Mouse (Mus musculus) urinary bladder, postnatal 25 days (tissue): Measurements from ENCODE around the gene Cluap1.

Experiments
- DNase-seq: peaks from one replicate; pipeline ENCODE4 v3.0.0; 2022; ENCODE audit warnings: low spot score

Gene Cluap1

DNA sequence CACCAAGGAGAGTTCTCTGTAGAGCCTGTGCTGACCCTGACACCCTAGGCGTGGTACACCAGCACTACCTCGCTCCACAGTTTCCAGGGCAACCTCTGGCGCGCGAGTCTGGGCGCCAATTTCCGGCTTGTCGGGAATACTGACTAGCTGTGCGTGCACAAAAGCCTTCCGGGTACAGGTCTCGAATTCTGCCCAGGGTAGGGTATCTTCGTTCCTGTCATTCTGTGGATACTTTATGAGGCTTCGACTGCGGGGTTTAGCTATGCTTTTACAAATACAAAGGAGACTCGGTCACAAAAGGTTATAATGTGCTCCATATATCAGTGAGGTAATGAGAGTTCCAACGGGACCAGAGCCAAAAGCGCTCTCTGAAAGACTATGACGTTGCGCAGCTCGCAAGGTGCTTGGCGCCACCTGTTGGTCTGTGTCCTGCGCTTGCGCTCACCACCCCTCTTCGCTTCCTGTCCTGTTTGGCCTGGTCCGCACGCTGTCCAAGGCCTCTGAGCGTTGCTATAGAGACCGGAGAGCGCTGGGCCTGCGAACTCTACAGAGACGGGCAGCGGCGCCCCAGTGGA lies at the start of gene Cluap1, which contains the start of gene 1700037C18Rik:
Gene Cluap1, plus strand, starts transcription at position 265 of the 575 bp plus-strand sequence.
Gene 1700037C18Rik, minus strand, starts transcription at position 153 of the 575 bp plus-strand sequence.
- DNase-seq = peak; percentile 87

DNA sequence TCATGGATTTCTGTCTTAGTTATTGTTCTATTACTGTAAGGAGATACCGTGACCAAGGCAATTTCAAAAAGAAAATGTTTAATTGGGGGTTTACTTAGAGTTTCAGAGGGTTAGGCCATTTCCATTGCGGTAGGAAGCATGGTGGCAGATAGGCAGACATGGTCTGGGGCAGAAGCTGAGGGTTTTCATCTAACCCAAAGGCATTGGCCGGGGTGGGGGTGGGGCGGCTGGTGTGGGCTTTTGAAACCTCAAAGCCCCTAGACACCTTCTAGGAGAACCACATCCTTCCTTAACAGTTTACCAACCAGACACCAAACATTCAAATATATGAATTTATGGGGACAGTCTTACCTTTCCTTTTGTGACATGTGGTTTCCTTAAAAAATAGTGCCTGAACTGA lies 49.3 kb upstream of the Cluap1 start:
- DNase-seq = no peak

DNA sequence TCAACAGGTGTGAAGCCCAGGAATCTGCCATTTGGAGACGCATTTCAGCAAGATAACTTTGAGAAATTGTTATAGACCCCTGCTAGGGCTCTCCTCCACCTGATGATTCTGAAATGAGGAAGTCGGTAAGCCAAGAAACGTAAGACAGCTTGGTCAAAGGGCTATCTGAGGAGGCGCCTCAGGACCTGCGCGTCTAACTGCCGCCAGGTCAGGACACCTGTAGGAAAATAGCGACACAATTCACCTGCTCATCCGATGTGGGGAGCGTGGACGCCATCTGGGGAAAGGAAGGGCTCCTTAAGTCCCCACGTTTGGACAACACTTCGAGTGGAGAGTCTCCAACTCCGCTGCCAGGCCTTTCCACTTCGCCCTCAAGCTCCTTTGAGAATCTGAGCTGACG lies 36.8 kb upstream of the Cluap1 start:
- DNase-seq = no peak

DNA sequence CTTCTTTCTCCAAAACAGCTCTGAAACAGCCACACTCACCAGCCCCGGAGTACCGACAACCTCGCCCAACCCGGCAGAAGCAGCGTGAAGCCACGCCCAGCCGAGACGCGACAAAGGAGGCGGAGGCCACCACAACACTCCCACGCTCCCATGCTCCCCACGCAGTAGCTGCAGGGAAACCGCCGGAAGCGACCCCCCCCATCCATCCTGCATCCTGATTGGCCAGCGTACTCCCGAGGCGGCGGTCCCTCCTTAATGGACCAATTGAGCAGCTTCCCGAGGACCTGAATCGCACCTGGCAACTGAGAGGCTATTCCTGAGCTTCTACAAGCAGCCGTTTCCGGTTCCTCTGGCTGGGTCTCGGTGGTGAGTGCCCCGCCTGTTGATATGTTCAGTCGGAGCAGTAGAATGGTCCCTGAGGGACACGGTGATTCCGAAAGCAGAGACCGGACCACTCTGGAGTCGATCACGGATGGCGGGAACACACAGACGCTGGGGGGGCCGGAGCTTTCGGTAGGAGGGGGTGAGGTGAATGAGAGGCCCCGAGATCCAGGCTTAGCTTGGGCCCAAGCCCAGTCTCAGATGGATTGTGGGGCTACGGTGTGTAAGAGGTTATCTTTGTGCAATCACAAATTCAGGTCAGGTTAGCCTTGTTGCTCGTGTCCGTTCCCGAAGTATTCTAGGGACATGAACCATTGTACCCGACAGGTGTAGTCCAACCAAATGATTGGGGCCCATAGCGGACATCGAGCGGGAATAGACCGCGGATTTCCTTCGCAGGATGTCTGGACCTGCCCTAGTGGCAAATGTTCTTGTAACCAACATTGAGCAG lies 36.2 kb upstream of the Cluap1 start, which contains the start of gene Naa60:
Gene Naa60, plus strand, starts transcription at position 160 of the 832 bp plus-strand sequence.
- DNase-seq = peak; percentile 82

DNA sequence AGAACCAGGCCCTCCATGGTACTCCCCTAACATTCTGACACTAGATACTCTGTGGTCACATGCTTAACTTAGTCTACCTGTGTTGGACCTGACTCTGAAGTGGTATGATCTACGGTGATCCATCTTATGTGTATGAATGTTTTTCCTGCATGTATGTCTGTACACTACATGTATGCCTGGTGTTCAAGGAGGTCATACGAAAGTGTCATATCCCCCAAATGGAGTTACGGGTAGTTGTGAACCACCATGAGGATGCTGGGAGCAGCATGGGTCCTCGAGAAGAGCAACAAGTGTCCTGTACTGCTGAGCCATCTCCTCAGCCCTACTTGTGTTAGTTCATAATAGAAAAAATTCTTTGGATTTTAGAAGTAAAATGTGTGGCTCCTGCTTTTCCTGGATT lies 32.3 kb upstream of the Cluap1 start:
- no peak for DNase-seq

- DNase-seq = peak; percentile 94
Measured at GRCm38 (mm10) chr16:3884201-3885064, 24.2 kb upstream of the Cluap1 start, which contains the start of the genes Zfp597 and Gm20695. Gene Zfp597 (minus strand): TSS chr16:3884561. Gene Gm20695 (plus strand): TSS chr16:3884648.

DNA sequence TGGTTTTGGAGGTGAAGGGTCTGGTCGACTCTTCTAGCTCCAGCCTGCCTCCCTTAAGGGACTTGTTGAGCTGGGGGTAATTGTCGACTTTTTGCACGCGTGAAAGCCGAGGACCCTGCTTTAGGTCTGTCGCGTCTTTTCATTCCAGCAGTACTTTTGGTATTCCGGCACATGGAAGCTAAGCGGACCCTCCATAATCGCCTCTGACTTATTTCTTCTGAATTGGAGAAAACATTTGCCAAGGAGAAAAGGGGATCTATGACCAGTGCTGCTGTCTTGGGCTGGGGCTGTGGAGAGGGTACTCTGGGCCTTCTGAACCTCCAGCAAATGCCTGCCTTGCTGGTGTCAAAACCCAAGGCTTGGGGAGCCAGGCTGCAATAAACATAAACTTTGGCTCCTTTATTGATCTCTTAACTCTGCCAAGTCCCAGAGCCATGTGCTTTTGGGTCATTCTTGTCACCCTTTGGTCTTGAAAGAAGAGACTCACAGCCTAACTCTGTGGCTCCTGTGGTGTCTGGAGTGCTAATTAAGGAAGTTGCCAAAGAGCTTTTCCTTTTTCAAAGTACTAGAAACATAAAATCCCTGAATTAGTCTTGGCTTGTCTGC lies 23.4 kb upstream of the Cluap1 start:
- no peak for DNase-seq

DNA sequence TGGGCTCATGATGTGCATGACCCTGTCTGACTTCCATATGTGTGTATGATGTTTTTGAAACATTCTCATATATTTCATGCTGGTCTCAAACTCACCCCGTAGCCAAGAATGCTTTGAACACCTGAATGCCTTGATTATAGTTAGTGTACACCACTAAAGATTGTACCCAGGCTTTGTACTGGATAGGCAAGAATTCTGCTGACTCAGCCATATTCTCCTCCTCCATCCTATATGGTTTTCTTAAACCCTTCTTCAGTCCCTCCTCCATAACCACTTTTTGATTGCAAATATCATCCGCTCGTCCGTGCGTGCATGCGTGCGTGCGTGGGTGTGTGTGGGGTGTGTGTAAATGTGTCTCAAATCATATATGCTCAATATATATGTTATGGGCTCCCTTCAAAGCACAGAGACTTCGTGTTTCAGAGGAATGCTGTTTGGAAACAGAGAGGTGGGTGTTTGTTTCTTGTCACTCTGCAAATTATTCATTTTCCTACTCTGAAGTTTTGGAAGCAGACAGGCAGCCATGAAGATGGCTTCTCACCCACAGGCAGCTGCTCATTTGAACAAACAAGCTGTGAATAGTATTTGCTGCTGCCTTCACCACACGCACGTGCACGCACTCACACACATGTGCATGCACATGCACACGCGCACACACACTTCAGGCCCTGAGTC lies 16.8 kb upstream of the Cluap1 start:
- no peak for DNase-seq

GRCm38 (mm10) chr16:3893739-3894138 lies 14.9 kb upstream of the Cluap1 start:
- DNase-seq = no peak

GRCm38 (mm10) chr16:3895173-3895792 lies 13.3 kb upstream of the Cluap1 start:
- DNase-seq = peak; percentile 14

DNA sequence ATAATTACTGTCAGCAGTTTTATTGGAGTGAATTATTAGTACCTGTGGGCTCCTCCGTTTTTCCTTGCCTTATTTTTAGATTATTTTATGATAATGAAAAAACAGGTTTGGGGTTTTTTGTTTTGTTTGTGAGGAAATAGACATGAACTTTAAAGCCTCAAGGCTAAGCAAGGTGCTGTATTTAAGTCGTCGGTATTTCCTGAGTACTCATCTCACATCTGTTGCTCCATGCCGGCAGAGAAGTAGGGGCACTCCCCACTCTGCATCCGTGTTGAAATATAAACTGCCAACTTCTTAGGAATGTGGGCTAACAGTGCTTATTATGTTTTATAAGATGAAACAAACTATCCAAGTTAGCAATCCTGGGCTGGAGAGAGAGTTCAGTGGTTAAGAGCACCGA lies 12.6 kb upstream of the Cluap1 start:
- no peak for DNase-seq

GRCm38 (mm10) chr16:3896553-3896952 lies 12.0 kb upstream of the Cluap1 start:
- DNase-seq = no peak

GRCm38 (mm10) chr16:3907471-3907870 lies 1.1 kb upstream of the Cluap1 start:
- DNase-seq = no peak

- DNase-seq = no peak
Measured at GRCm38 (mm10) chr16:3909118-3909517, 517 bp downstream of the Cluap1 start.

DNA sequence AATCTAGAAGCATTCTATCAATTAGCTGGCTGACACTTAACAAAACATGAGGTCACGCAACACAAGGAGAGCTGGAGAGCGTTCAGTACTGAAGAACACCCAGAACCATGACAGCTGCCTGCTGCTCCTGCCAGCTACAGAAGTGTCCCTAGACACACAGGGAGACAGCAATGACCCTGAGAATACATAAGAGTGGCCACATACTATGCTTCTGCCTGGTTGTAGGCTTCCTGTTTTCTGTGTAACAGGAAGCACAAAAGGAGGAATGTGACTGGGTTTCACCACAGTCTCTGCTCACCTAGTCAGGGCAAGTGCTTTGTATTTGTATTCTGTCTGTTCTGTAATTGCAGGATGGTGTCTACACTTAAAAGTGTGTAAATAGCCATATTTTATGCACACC lies 12.2 kb downstream of the Cluap1 start:
- no peak for DNase-seq

DNA sequence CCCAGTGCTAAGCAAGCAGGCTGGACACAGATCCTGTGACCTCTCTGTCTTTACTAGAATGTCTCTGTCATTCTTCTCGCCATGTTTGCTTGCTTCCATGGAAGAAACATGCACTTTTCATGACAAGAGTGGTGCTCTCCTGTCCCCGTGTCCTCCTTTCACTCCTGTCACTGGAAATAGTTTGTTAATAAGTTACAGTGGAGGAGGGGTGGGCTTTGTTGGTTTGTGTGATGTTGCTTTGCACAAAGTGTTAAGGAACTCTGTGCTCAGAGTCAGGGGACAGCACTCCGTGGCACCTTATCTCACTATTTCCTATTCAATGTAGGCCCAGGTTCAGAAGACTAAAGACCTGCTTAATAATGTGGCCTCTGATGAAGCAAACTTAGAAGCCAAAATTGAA lies 14.9 kb downstream of the Cluap1 start:
- DNase-seq = no peak

GRCm38 (mm10) chr16:3923966-3924365 lies 15.4 kb downstream of the Cluap1 start:
- DNase-seq = no peak

GRCm38 (mm10) chr16:3928582-3928981 lies 20.0 kb downstream of the Cluap1 start:
- DNase-seq = no peak

- DNase-seq = no peak
Measured at GRCm38 (mm10) chr16:3929151-3929550, 20.6 kb downstream of the Cluap1 start.

- DNase-seq = no peak
Measured at GRCm38 (mm10) chr16:3933536-3933935, 24.9 kb downstream of the Cluap1 start.

DNA sequence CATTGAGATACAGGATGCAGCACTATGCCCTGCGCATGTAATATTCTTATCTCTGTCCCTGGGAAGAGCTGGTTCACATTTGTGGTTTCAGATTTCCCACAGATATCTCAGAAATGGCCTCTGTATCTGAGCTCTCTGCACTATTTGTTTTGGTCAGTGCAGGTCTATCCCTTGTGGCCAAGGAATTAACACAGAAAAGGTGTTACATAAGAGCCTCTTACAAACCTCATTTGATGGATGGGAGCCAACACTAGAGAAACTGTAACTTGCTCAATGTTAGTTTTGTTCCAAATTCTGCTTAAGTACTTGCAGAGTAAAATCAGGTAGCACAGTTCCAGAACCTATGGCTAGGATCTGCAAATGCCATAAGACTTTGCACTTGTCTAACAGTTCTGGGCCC lies 25.5 kb downstream of the Cluap1 start:
- DNase-seq = no peak
